Mouse (Mus musculus): ENCODE results near the gene Vars. TPM values are rescaled to one million over a fixed set of nuclear protein-coding genes. Genes with fewer than 3 reads are reported as not detected.

Vars gene
- total RNA-seq, 2 experiments from 2014 or later = 39.6 to 44.0 TPM

GRCm38 (mm10) chr17:35064951-35065947, 64.5 kb downstream of the Vars start, which contains the start of gene Ly6g6c:
Gene Ly6g6c, plus strand, starts transcription at chr17:35065388.
- no peak for DNase-seq (ENCODE audit: low spot score in 2 of 2)

Other genes starting within 250 kb of the Vars start
- not detected for gene Cyp21a1, start 196.4 kb upstream of the Vars start, total RNA-seq (2021)
- 10 to 100 TPM; 49.7 to 53.0 TPM for gene Stk19, start 164.0 kb upstream of the Vars start, total RNA-seq (2021)
- gene Dxo, start 164.0 kb upstream of the Vars start, total RNA-seq (2021) = 10 to 100 TPM; 32.1 to 37.8 TPM
- gene Skiv2l, start 150.8 kb upstream of the Vars start, total RNA-seq (2021) = 10 to 100 TPM; 62.2 to 63.9 TPM
- 10 to 100 TPM; 33.8 to 39.7 TPM for gene Nelfe, start 150.6 kb upstream of the Vars start, total RNA-seq (2021)
- under 1 TPM; 0.16 to 0.26 TPM for gene Cfb, start 138.5 kb upstream of the Vars start, total RNA-seq (2021)
- gene Zbtb12, start 121.5 kb upstream of the Vars start, total RNA-seq (2021) = 1 to 10 TPM; 7.4 to 7.8 TPM
- not detected for gene Gm20547, start 118.9 kb upstream of the Vars start, total RNA-seq (2021)
- 1 to 10 TPM; 2.7 to 3.4 TPM for gene C2, start 102.7 kb upstream of the Vars start, total RNA-seq (2021)
- gene Ehmt2, start 102.5 kb upstream of the Vars start, total RNA-seq (2021) = 100 to 1,000 TPM; 168 to 175 TPM
- gene Slc44a4, start 86.5 kb upstream of the Vars start, total RNA-seq (2021) = under 1 TPM; 0.30 to 0.45 TPM
- gene Neu1, start 69.7 kb upstream of the Vars start, total RNA-seq (2021) = 10 to 100 TPM; 46.2 to 48.4 TPM
- 10 to 100 TPM; 21.5 to 31.4 TPM for gene Hspa1b, start 41.7 kb upstream of the Vars start, total RNA-seq (2021)
- under 1 TPM in 1 of 2 experiments, not detected in 1; 0.72 TPM for gene Gm20481, start 31.1 kb upstream of the Vars start, total RNA-seq (2021)
- gene Hspa1a, start 28.8 kb upstream of the Vars start, total RNA-seq (2021) = 10 to 100 TPM; 22.1 to 23.4 TPM
- under 1 TPM; 0.44 to 0.61 TPM for gene Hspa1l, start 28.3 kb upstream of the Vars start, total RNA-seq (2021)
- gene Lsm2, start 19.1 kb upstream of the Vars start, total RNA-seq (2021) = 10 to 100 TPM; 13.9 to 15.5 TPM
- under 1 TPM; 0.61 to 0.77 TPM for gene Vwa7, start 15.6 kb downstream of the Vars start, total RNA-seq (2021)
- not detected for gene Sapcd1, start 27.0 kb downstream of the Vars start, total RNA-seq (2021)
- gene Msh5, start 45.8 kb downstream of the Vars start, total RNA-seq (2021) = under 1 TPM; 0.65 to 0.68 TPM
- 10 to 100 TPM in 1 of 2 experiments, 1 to 10 TPM in 1; 9.1 to 10.2 TPM for gene Clic1, start 49.0 kb downstream of the Vars start, total RNA-seq (2021)
- 10 to 100 TPM in 1 of 2 experiments, 1 to 10 TPM in 1; 9.9 to 11.6 TPM for gene Ddah2, start 58.0 kb downstream of the Vars start, total RNA-seq (2021)
- gene Ly6g6c, start 64.4 kb downstream of the Vars start, total RNA-seq (2021) = not detected
- not detected for gene Mpig6b, start 65.2 kb downstream of the Vars start, total RNA-seq (2021)
- 1 to 10 TPM; 2.3 to 6.2 TPM for gene Ly6g6e, start 75.9 kb downstream of the Vars start, total RNA-seq (2021)
- 1 to 10 TPM in 1 of 2 experiments, under 1 TPM in 1; 0.70 to 1.0 TPM for gene Ly6g6d, start 77.1 kb downstream of the Vars start, total RNA-seq (2021)
- gene Ly6g6f, start 84.6 kb downstream of the Vars start, total RNA-seq (2021) = under 1 TPM; 0.33 to 0.40 TPM
- 100 to 1,000 TPM; 115 to 120 TPM for gene Abhd16a, start 88.3 kb downstream of the Vars start, total RNA-seq (2021)
- not detected for gene Ly6g5c, start 107.3 kb downstream of the Vars start, total RNA-seq (2021)
- under 1 TPM; 0.28 to 0.72 TPM for gene Ly6g5b, start 114.4 kb downstream of the Vars start, total RNA-seq (2021)
- gene Gpank1, start 120.5 kb downstream of the Vars start, total RNA-seq (2021) = 10 to 100 TPM; 15.9 to 16.4 TPM
- 100 to 1,000 TPM; 192 to 198 TPM for gene Csnk2b, start 121.1 kb downstream of the Vars start, total RNA-seq (2021)
- 10 to 100 TPM; 31.5 to 32.2 TPM for gene D17H6S53E, start 125.4 kb downstream of the Vars start, total RNA-seq (2021)
- gene Apom, start 131.1 kb downstream of the Vars start, total RNA-seq (2021) = not detected
- 100 to 1,000 TPM; 294 to 308 TPM for gene Bag6, start 134.2 kb downstream of the Vars start, total RNA-seq (2021)
- gene Prrc2a, start 163.9 kb downstream of the Vars start, total RNA-seq (2021) = 100 to 1,000 TPM; 270 to 288 TPM
- 10 to 100 TPM in 1 of 2 experiments, 1 to 10 TPM in 1; 8.6 to 11.6 TPM for gene Aif1, start 175.1 kb downstream of the Vars start, total RNA-seq (2021)
- gene Lst1, start 187.5 kb downstream of the Vars start, total RNA-seq (2021) = 1 to 10 TPM; 6.0 to 6.9 TPM
- under 1 TPM; 0.79 to 0.80 TPM for gene Ltb, start 193.5 kb downstream of the Vars start, total RNA-seq (2021)
- not detected for gene Tnf, start 201.0 kb downstream of the Vars start, total RNA-seq (2021)
- gene Lta, start 204.4 kb downstream of the Vars start, total RNA-seq (2021) = under 1 TPM; 0.23 to 0.60 TPM
- not detected for gene Gm16181, start 219.8 kb downstream of the Vars start, total RNA-seq (2021)
- 100 to 1,000 TPM; 587 to 598 TPM for gene Atp6v1g2, start 232.7 kb downstream of the Vars start, total RNA-seq (2021)
- 10 to 100 TPM; 11.6 to 14.9 TPM for gene Nfkbil1, start 234.8 kb downstream of the Vars start, total RNA-seq (2021)
- 100 to 1,000 TPM; 201 to 213 TPM for gene Ddx39b, start 240.8 kb downstream of the Vars start, total RNA-seq (2021)